Mouse (Mus musculus) forebrain, embryonic 16.5 days (tissue): Measurements from ENCODE around the gene Poglut1. TPM values are rescaled to one million over a fixed set of nuclear protein-coding genes. Genes with fewer than 3 reads are reported as not detected.
"Not testable (repeated sequence)": the region's sequence is repeated elsewhere in the genome, so short reads cannot be mapped to it uniquely, and the experiment has no call there.

Source experiments
- ATAC-seq: fragments of 200-750 bp; cut with Nextera tagmentation; 2 replicates; pipeline ENCODE4 v1.8.0; 2017; ENCODE audit warnings: mild to moderate bottlenecking, moderate library complexity
- H3K27ac ChIP-seq: fragments of 300-500 bp; sonication (generic); 2 replicates; pipeline ENCODE4 v1.5.1; 2014; ENCODE audit warnings: low read length, control low read depth
- H3K27me3 ChIP-seq: fragments of 300-500 bp; sonication (generic); replicated peaks from 2 replicates; pipeline ENCODE4 v1.6.1; 2014; ENCODE audit warnings: low read length; ENCODE audit not compliant: control insufficient read depth, insufficient read depth
- H3K36me3 ChIP-seq: fragments of 300-500 bp; sonication (generic); 2 replicates; pipeline ENCODE4 v1.6.1; 2014; ENCODE audit not compliant: control insufficient read depth, insufficient read depth
- H3K4me1 ChIP-seq: fragments of 300-500 bp; sonication (generic); replicated peaks from 2 replicates; pipeline ENCODE4 v1.6.1; 2014; ENCODE audit warnings: low read length; ENCODE audit not compliant: control insufficient read depth, insufficient read depth
- H3K4me2 ChIP-seq: fragments of 300-500 bp; sonication (generic); 2 replicates; pipeline ENCODE4 v1.6.1; 2014; ENCODE audit warnings: mild to moderate bottlenecking, low read length, control low read depth
- H3K4me3 ChIP-seq: fragments of 300-500 bp; sonication (generic); replicated peaks from 2 replicates; pipeline ENCODE4 v1.5.1; 2014; ENCODE audit warnings: mild to moderate bottlenecking, low read length, control low read depth
- H3K9ac ChIP-seq: fragments of 300-500 bp; sonication (generic); replicated peaks from 2 replicates; pipeline ENCODE4 v1.6.1; 2014; ENCODE audit warnings: low read depth, low read length, control low read depth
- H3K9me3 ChIP-seq: fragments of 300-500 bp; sonication (generic); 2 replicates; pipeline ENCODE4 v1.6.1; 2016; ENCODE audit warnings: low read length; ENCODE audit not compliant: control insufficient read depth
- WGBS: fragments of 180-500 bp; shearing (Covaris S2); extraction: QIAGEN DNeasy Blood & Tissue Kit; methylation state at CpG from one replicate; pipeline ENCODE4 v1.1.7; 2014; 5-methylcytosine and 5-hydroxymethylcytosine counted together
- polyA plus RNA-seq: library from polyadenylated mRNA; unstranded; fragments of >200 nt; fragmentation: Nextera tagmentation; extraction: Ambion mirVana; gene quantifications from 2 replicates; pipeline ENCODE4 v1.2.1, GENCODE M21; 2015

Gene Poglut1
- polyA plus RNA-seq, 1 experiment from 2014 or later = 66.0 TPM

DNA sequence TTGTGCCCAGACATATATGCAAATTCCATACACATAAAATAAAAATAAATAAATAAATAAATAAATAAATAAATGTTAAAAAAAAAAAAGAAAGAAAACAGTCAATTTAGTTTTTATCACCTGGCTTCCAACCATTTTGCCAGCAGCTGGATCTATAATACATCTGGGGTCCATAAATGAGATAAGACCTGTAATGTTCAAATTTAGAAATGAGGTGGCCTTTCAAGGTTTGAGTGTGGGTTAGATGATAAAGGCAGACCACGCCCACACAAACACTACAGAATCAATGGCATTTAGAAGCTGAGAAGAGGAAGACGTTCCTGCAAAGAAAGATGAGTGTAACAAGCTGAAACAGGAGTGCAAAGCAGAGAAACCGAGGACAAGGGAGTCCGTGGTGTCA is 68.7 kb downstream of the Poglut1 start:
- WGBS = 76% methylated on average over 4 of the region's 4 CpGs

DNA sequence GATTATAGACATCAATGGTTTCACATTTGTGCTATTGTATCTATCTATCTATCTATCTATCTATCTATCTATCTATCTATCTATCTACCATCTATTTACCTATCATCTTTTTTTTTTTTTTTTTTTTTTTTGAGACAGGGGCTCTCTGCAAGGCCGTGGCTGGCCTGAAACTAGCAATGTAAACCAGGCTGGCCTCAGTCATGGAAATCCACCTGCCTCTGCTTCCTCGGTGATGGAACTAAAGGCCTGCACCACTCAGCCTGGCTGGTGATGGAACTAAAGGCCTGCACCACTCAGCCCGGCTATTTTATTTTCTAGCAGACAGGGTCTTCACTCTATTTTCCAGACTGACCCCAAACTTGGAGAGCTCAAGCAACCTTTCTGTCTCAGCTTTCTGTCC is 71.8 kb downstream of the Poglut1 start:
- no peak overlapping the region for H3K4me3 ChIP-seq
- no peaks in the 10 kb centered on the region for H3K36me3 ChIP-seq
- peaks cover 7% of the 10 kb centered on the region for H3K4me1 ChIP-seq
- ATAC-seq = no peak
- H3K9me3 ChIP-seq = no peaks in the 10 kb centered on the region
- no peak overlapping the region for H3K27ac ChIP-seq
- WGBS = 94% methylated on average over 3 of the region's 3 CpGs
- H3K4me2 ChIP-seq = no peak overlapping the region
- H3K9ac ChIP-seq = no peak overlapping the region
- peaks cover 3% of the 10 kb centered on the region; the same call in 1 of the 2 replicates for H3K27me3 ChIP-seq

More for the DNA sequence above, 68.7 kb downstream of the Poglut1 start:
- Histone ChIP-seq H3K4me1 (peaks cover 10% of the 10 kb centered on the region), H3K4me3 (no peak overlapping the region), H3K9ac (no peak overlapping the region), H3K27ac (no peak overlapping the region), H3K36me3 (no peaks in the 10 kb centered on the region), H3K9me3 (no peaks in the 10 kb centered on the region), H3K4me2 (no peak overlapping the region), H3K27me3 (peaks cover 6% of the 10 kb centered on the region; the same call in 1 of the 2 replicates)
- ATAC-seq = no peak

DNA sequence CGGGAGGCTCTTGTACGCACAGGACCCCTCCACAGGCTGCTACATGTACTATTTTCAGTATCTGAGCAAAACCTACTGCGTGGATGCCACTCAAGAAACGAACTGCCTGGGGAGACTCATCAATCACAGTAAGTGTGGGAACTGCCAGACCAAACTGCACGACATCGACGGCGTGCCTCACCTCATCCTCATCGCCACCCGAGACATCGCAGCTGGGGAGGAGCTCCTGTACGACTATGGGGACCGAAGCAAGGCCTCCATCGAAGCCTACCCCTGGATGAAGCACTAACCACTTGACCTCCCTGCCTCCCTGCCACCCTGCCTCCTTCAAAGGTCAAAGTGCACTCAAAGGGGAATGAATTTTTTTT is 72.8 kb downstream of the Poglut1 start:
- not testable (repeated sequence) for ATAC-seq

DNA sequence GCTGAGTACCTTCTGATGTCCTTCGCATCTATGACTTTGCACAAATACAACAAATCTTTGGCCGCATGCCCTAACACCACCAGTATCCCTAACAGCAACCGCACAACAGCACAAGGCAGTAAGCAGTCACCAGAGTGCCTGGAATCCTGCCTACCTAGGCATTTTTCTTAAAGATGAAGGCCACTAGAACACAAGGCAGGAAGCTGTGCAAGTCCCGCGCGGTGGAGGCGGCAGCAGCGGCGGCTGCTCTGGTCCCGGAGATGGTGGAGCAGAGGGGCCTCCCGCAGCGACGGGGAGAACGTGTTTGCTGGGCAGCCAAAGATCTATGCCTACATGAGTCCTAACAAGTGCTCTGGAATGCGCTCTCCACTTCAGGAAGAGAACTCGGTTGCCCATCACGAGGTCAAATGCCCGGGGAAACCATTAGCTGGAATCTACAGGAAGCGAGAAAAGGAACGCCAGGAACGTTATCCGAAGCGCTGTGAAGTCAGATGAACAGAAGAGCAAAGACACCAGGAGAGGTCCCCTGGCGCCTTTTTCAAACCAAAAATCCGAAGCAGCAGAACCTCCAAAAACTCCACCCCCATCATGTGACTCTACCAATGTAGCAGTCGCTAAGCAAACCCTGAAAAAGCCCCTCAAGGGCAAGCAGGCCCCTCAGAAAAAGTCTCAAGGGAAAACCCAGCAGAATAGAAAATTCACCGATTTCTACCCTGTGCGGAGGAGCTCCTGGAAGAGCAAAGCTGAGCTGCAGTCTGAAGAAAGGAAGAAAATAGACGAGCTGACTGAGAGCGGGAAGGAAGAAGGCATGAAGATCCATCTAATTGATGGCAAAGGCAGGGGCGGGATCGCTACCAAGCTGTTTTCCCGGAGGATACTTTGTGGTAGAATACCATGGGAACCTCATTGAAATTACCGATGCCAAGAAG is 73.5 kb downstream of the Poglut1 start:
- 10% methylated on average over 34 of the region's 34 CpGs for WGBS
- Histone ChIP-seq H3K9me3 (no peaks in the 10 kb centered on the region), H3K27me3 (peaks cover 2% of the 10 kb centered on the region; the same call in 1 of the 2 replicates), H3K4me1 (peaks cover 7% of the 10 kb centered on the region), H3K27ac (no peak overlapping the region), H3K4me3 (peak overlapping the region; percentile 46), H3K9ac (peak overlapping the region; percentile 54), H3K4me2 (peak overlapping the region; percentile 80), H3K36me3 (no peaks in the 10 kb centered on the region)
- peak; percentile 65 for ATAC-seq

More for the DNA sequence above, 72.8 kb downstream of the Poglut1 start:
- WGBS = 60% methylated on average over 14 of the region's 14 CpGs
- Histone ChIP-seq H3K9ac (peak overlapping the region; percentile 35), H3K4me2 (peak overlapping the region; percentile 80), H3K4me3 (peak overlapping the region; percentile 46)
- not testable (repeated sequence) for H3K36me3 ChIP-seq, H3K27me3 ChIP-seq, H3K27ac ChIP-seq, H3K9me3 ChIP-seq, H3K4me1 ChIP-seq

DNA sequence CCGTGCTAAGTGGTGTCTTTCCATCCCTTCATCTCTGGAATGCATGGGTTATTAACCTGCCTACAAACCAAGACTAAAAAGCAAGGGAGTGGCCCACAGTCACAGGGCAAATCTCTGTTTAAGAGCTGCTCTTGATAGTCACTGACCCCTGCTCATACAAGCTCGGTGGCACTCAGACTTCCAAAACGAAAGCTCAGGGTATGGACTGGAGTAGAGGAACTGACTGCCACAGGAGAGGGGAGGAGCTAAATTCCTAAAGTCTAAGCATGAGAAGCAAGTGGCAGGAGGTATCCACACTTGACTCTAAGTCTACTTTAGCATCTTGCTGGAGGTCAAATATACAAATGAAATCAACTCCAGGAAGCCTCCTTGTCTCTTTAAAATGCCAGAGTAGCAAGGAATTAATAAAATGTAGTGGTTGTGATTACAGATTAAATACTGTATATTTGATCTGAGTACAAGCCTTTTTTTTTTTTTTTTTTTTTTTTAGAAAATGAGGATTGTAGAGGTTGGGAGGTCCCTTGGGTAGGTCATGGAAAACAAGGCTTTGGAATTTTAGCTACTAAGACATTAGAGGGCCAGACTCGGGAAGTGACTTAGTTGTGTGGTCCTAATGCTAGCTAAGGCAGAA is 74.3 kb downstream of the Poglut1 start:
- WGBS = 67% methylated on average over 4 of the region's 4 CpGs
- Histone ChIP-seq H3K4me2 (no peak overlapping the region), H3K4me1 (peaks cover 7% of the 10 kb centered on the region), H3K36me3 (no peaks in the 10 kb centered on the region), H3K9ac (no peak overlapping the region), H3K4me3 (no peak overlapping the region), H3K9me3 (no peaks in the 10 kb centered on the region), H3K27ac (no peak overlapping the region), H3K27me3 (no peaks in the 10 kb centered on the region)
- no peak for ATAC-seq

Other genes starting within 250 kb of the Poglut1 start
- gene Maats1, start 208.1 kb downstream of the Poglut1 start, polyA plus RNA-seq = 0.43 and 0.66 TPM in 2 replicates
- gene Cox17, start 203.3 kb downstream of the Poglut1 start, polyA plus RNA-seq = 85.4 and 88.6 TPM in 2 replicates
- gene Gm21987, start 203.2 kb downstream of the Poglut1 start, polyA plus RNA-seq = not detected in 2 replicates
- gene Popdc2, start 188.0 kb downstream of the Poglut1 start, polyA plus RNA-seq = 0.31 and 0.51 TPM in 2 replicates
- gene Pla1a, start 117.1 kb downstream of the Poglut1 start, polyA plus RNA-seq = 0.36 and 0.38 TPM in 2 replicates
- 136 and 140 TPM in 2 replicates for gene Adprh, start 97.6 kb downstream of the Poglut1 start, polyA plus RNA-seq
- 0.41 and 0.52 TPM in 2 replicates for gene Cd80, start 94.7 kb downstream of the Poglut1 start, polyA plus RNA-seq
- gene Timmdc1, start 27.6 kb downstream of the Poglut1 start, polyA plus RNA-seq = 34.2 and 36.6 TPM in 2 replicates
- gene Tmem39a, start 8.4 kb upstream of the Poglut1 start, polyA plus RNA-seq = 37.3 and 46.2 TPM in 2 replicates
- 3.8 and 4.5 TPM in 2 replicates for gene Arhgap31, start 163.0 kb upstream of the Poglut1 start, polyA plus RNA-seq
- gene B4galt4, start 192.0 kb upstream of the Poglut1 start, polyA plus RNA-seq = 25.8 and 32.2 TPM in 2 replicates